Mouse (Mus musculus) hindbrain, embryonic 11.5 days (tissue): ENCODE results near the gene Etv5. TPM values are rescaled to one million over a fixed set of nuclear protein-coding genes. Genes with fewer than 3 reads are reported as not detected.
"Not testable (repeated sequence)": the region's sequence is repeated elsewhere in the genome, so short reads cannot be mapped to it uniquely, and the experiment has no call there.

Source experiments
- ATAC-seq: fragments of 200-750 bp; cut with Nextera tagmentation; 2 replicates; pipeline ENCODE4 v1.8.0; 2017; ENCODE audit warnings: mild to moderate bottlenecking, moderate TSS enrichment, moderate library complexity; ENCODE audit not compliant: low FRiP score
- DNase-seq: peaks from one replicate; pipeline ENCODE4 v3.0.0-alpha.2; 2015; ENCODE audit warnings: low spot score
- H3K27ac ChIP-seq: fragments of 300-500 bp; sonication (generic); 2 replicates; pipeline ENCODE4 v1.5.1; 2014; ENCODE audit warnings: mild to moderate bottlenecking, low read depth, low read length
- H3K27me3 ChIP-seq: fragments of 300-500 bp; sonication (generic); 2 replicates; pipeline ENCODE4 v1.6.1; 2014; ENCODE audit warnings: mild to moderate bottlenecking, low read length, moderate library complexity, mixed read lengths; ENCODE audit not compliant: control insufficient read depth, insufficient read depth
- H3K36me3 ChIP-seq: fragments of 300-500 bp; sonication (generic); 2 replicates; pipeline ENCODE4 v1.6.1; 2014; ENCODE audit warnings: mild to moderate bottlenecking, low read length, moderate library complexity, mixed read lengths; ENCODE audit not compliant: control insufficient read depth, insufficient read depth
- H3K4me1 ChIP-seq: fragments of 300-500 bp; sonication (generic); replicated peaks from 2 replicates; pipeline ENCODE4 v1.6.1; 2014; ENCODE audit warnings: low read length, mixed read lengths; ENCODE audit not compliant: control insufficient read depth, insufficient read depth
- H3K4me2 ChIP-seq: fragments of 300-500 bp; sonication (generic); replicated peaks from 2 replicates; pipeline ENCODE4 v1.6.1; 2014; ENCODE audit warnings: mild to moderate bottlenecking, low read depth, low read length
- H3K4me3 ChIP-seq: fragments of 300-500 bp; sonication (generic); 2 replicates; pipeline ENCODE4 v1.5.1; 2014; ENCODE audit warnings: low read depth, low read length
- H3K9ac ChIP-seq: fragments of 300-500 bp; sonication (generic); 2 replicates; pipeline ENCODE4 v1.6.1; 2014; ENCODE audit warnings: low read depth, low read length
- H3K9me3 ChIP-seq: fragments of 300-500 bp; sonication (generic); 2 replicates; pipeline ENCODE4 v1.6.1; 2016; ENCODE audit warnings: low read length; ENCODE audit not compliant: control insufficient read depth
- WGBS: fragments of 180-500 bp; shearing (Covaris S2); extraction: QIAGEN DNeasy Blood & Tissue Kit; methylation state at CpG from one replicate; pipeline ENCODE4 v1.1.7; 2014; 5-methylcytosine and 5-hydroxymethylcytosine counted together
- polyA plus RNA-seq: library from polyadenylated mRNA; unstranded; fragments of >200 nt; fragmentation: Nextera tagmentation; extraction: Ambion mirVana; gene quantifications from 2 replicates; pipeline ENCODE4 v1.2.1, GENCODE M21; 2014

Gene Etv5
- polyA plus RNA-seq, 1 experiment from 2014 or later: 12.8 TPM

GRCm38 (mm10) chr16:22354177-22354576, 85.3 kb downstream of the Etv5 start:
- 88% methylated on average over 5 of the region's 5 CpGs for WGBS
- H3K4me1 ChIP-seq, H3K4me3 ChIP-seq, H3K27ac ChIP-seq, H3K9me3 ChIP-seq, H3K36me3 ChIP-seq, H3K27me3 ChIP-seq, ATAC-seq, DNase-seq, H3K4me2 ChIP-seq, H3K9ac ChIP-seq: not testable (repeated sequence)

- Histone ChIP-seq H3K4me2 (no peak overlapping the region), H3K4me3 (no peak overlapping the region), H3K27me3 (no peaks in the 10 kb centered on the region), H3K4me1 (no peaks in the 10 kb centered on the region), H3K9me3 (no peaks in the 10 kb centered on the region), H3K36me3 (no peaks in the 10 kb centered on the region), H3K27ac (no peak overlapping the region), H3K9ac (no peak overlapping the region)
- no peak for DNase-seq
- ATAC-seq: no peak
- WGBS: 83% methylated on average over 3 of the region's 3 CpGs
Observed at GRCm38 (mm10) chr16:22353639-22354038, 85.9 kb downstream of the Etv5 start.

- Histone ChIP-seq H3K27ac (no peak overlapping the region), H3K36me3 (no peaks in the 10 kb centered on the region), H3K9me3 (no peaks in the 10 kb centered on the region), H3K4me3 (no peak overlapping the region), H3K4me1 (no peaks in the 10 kb centered on the region), H3K27me3 (no peaks in the 10 kb centered on the region), H3K4me2 (no peak overlapping the region), H3K9ac (no peak overlapping the region)
- ATAC-seq (no peak), DNase-seq (no peak)
- WGBS: 91% methylated on average over 4 of the region's 4 CpGs
Observed at GRCm38 (mm10) chr16:22351194-22351593, 88.3 kb downstream of the Etv5 start.

- no peaks in the 10 kb centered on the region for H3K9me3 ChIP-seq
- WGBS: 90% methylated on average over 5 of the region's 5 CpGs
- no peaks in the 10 kb centered on the region for H3K36me3 ChIP-seq
- DNase-seq: no peak
- H3K4me1 ChIP-seq: no peaks in the 10 kb centered on the region
- no peaks in the 10 kb centered on the region for H3K27me3 ChIP-seq
- no peak overlapping the region for H3K27ac ChIP-seq
- no peak overlapping the region for H3K4me2 ChIP-seq
- H3K4me3 ChIP-seq: no peak overlapping the region
- H3K9ac ChIP-seq: no peak overlapping the region
- no peak for ATAC-seq
Observed at GRCm38 (mm10) chr16:22349798-22350197, 89.7 kb downstream of the Etv5 start.

- Histone ChIP-seq H3K9ac (no peak overlapping the region), H3K27me3 (no peaks in the 10 kb centered on the region), H3K4me1 (no peaks in the 10 kb centered on the region), H3K9me3 (no peaks in the 10 kb centered on the region), H3K4me2 (no peak overlapping the region), H3K4me3 (no peak overlapping the region), H3K27ac (no peak overlapping the region), H3K36me3 (no peaks in the 10 kb centered on the region)
- DNase-seq (no peak), ATAC-seq (no peak)
- 31% methylated on average over 16 of the region's 16 CpGs for WGBS
Observed at GRCm38 (mm10) chr16:22348478-22349270, 90.8 kb downstream of the Etv5 start.

GRCm38 (mm10) chr16:22348014-22348413, 91.5 kb downstream of the Etv5 start:
- Histone ChIP-seq H3K4me1 (no peaks in the 10 kb centered on the region), H3K9ac (no peak overlapping the region), H3K9me3 (no peaks in the 10 kb centered on the region), H3K36me3 (no peaks in the 10 kb centered on the region), H3K4me2 (no peak overlapping the region), H3K4me3 (no peak overlapping the region), H3K27me3 (no peaks in the 10 kb centered on the region), H3K27ac (no peak overlapping the region)
- ATAC-seq (no peak), DNase-seq (no peak)
- 56% methylated on average over 4 of the region's 4 CpGs for WGBS

GRCm38 (mm10) chr16:22341236-22341671, 98.3 kb downstream of the Etv5 start:
- 89% methylated on average over 4 of the region's 4 CpGs for WGBS
- no peak overlapping the region for H3K4me2 ChIP-seq
- H3K27ac ChIP-seq: no peak overlapping the region
- H3K9ac ChIP-seq: no peak overlapping the region
- H3K4me1 ChIP-seq: no peaks in the 10 kb centered on the region
- no peaks in the 10 kb centered on the region for H3K9me3 ChIP-seq
- H3K4me3 ChIP-seq: no peak overlapping the region
- ATAC-seq (no peak), DNase-seq (no peak)
- H3K36me3 ChIP-seq: no peaks in the 10 kb centered on the region
- H3K27me3 ChIP-seq: no peaks in the 10 kb centered on the region

- no peak overlapping the region for H3K4me2 ChIP-seq
- WGBS: 76% methylated on average over 3 of the region's 3 CpGs
- H3K9ac ChIP-seq: no peak overlapping the region
- ATAC-seq: no peak
- H3K4me3 ChIP-seq: no peak overlapping the region
- H3K36me3 ChIP-seq: no peaks in the 10 kb centered on the region
- H3K4me1 ChIP-seq: no peaks in the 10 kb centered on the region
- no peak for DNase-seq
- no peak overlapping the region for H3K27ac ChIP-seq
- H3K27me3 ChIP-seq: no peaks in the 10 kb centered on the region
- H3K9me3 ChIP-seq: no peaks in the 10 kb centered on the region
Observed at GRCm38 (mm10) chr16:22335781-22336180, 103.7 kb downstream of the Etv5 start.
